Mouse (Mus musculus) kidney, adult 2 months (tissue): Measurements from ENCODE around the gene Fxyd3.

ENCODE experiments used
- CTCF ChIP-seq: fragments of 200-500 bp; conservative IDR thresholded peaks from 2 replicates; pipeline ENCODE4 v1.5.1; 2011; ENCODE audit warnings: low read depth, mild to moderate bottlenecking, control low read depth, low read length, moderate library complexity, mixed read lengths; ENCODE audit not compliant: insufficient read depth, insufficient read length
- POLR2A ChIP-seq: fragments of 200-500 bp; IDR thresholded peaks from one replicate; pipeline ENCODE4 v1.6.1; 2011; ENCODE audit warnings: low read depth, low read length, control low read depth

DNA sequence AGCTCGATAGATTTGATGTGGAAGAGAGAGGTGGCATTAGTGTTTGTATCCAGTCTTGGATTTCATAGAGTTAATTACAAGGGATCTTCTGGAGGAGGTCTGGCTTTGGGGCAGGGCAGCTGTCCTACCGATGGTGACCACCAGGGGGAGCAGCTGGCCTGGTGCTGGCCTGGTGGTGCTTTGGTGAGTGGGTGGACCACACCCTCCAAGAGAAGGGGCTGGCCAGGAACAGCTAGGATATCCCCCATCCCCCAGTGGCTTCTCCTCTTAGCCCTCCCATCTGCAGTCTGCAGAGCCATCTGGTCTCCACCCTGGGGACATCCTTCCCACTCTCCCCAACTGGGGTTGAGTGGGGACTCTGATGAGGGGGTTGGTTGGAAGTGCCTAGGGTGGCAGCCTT, 17.4 kb downstream of the Fxyd3 start, which contains the start of gene Lgi4:
- TF ChIP-seq CTCF, result peak; percentile 95
- TF ChIP-seq POLR2A, result no peak
